In genomic region chr6:86574495-86574894, GRCm38 (mm10) we compare ENCODE assay signal across 22 mouse cellular contexts. TPM values are rescaled to one million over a fixed set of nuclear protein-coding genes. Genes with fewer than 3 reads are reported as not detected.
DNase-seq lines count a peak whose midpoint lies in the region; TF ChIP-seq lines count a peak whose summit lies in the region.
"Had no signal": no experiment of that assay in that cellular context is flagged by ENCODE, and none has a peak within 500 bp of the region (broad histone marks: within the 10 kb centered on the region; RNA-seq: fewer than 3 reads in every experiment).

No protein-coding gene starts in this region.

- H3K27ac ChIP-seq in gastrocnemius, adult 2 months: peak overlapping the region; percentile 61
- H3K27ac ChIP-seq: embryonic facial prominence, embryonic 13.5 days; embryonic facial prominence, embryonic 15.5 days; forebrain, embryonic 10.5 days; forebrain, embryonic 12.5 days had no signal

- intact Hi-C loops in gastrocnemius, adult 2 months (cut with DNase I): no loop called here

- DNase-seq in gastrocnemius, adult 2 months: peak; percentile 79
- DNase-seq in gastrocnemius, postnatal 4 days (ENCODE audit: low spot score in 2 of 2): no peak
- DNase-seq in gastrocnemius, postnatal 25 days: peak; percentile 45
- DNase-seq in gastrocnemius, postnatal 10 days: no peak
- peak; percentile 73 for DNase-seq in skeletal muscle tissue, adult 2 months (ENCODE audit: low read depth, low spot score)
- no peak for DNase-seq in adrenal gland, postnatal 4 days (ENCODE audit: low spot score in 2 of 2)
- DNase-seq: adrenal gland, adult 2 months; adrenal gland, postnatal 10 days; adrenal gland, postnatal 25 days; cerebellum, adult 11 months; cerebellum, adult 18-20 months; cerebellum, adult 8-10 months; cerebellum, adult 9-11 months; cerebellum, postnatal 14 days; cerebellum, postnatal 36 days; embryo, embryonic 11 days had no signal

- no peak overlapping the region for H3K4me3 ChIP-seq in gastrocnemius, adult 2 months
- H3K4me3 ChIP-seq: embryonic facial prominence, embryonic 13.5 days; embryonic facial prominence, embryonic 15.5 days; erythroblast, embryonic 14.5 days; forebrain, embryonic 10.5 days; forebrain, embryonic 12.5 days had no signal

- no peak for TF ChIP-seq CTCF in gastrocnemius, adult 2 months (IDR thresholded peaks at IDR 0.05)

RNA-seq across cellular contexts. Expression of gene Pcbp1, which starts 48.4 kb away (rescaled TPM):
- 100 to 1,000 TPM; 121 to 128 TPM for total RNA-seq in gastrocnemius, adult 2 months (2021)
- total RNA-seq in gastrocnemius, postnatal 4 days (2021): 100 to 1,000 TPM; 235 to 247 TPM
- total RNA-seq in gastrocnemius, postnatal 25 days (2021): 100 to 1,000 TPM in 1 of 2 experiments, 10 to 100 TPM in 1; 99.7 to 116 TPM
- total RNA-seq in gastrocnemius, postnatal 10 days (2021): 100 to 1,000 TPM; 167 to 185 TPM
- total RNA-seq in adrenal gland, postnatal 4 days (2021): 100 to 1,000 TPM; 273 to 288 TPM

RNA-seq across cellular contexts. Expression of gene Asprv1, which starts 53.5 kb away (rescaled TPM):
- total RNA-seq in gastrocnemius, adult 2 months (2021): not detected
- under 1 TPM; 0.42 to 0.67 TPM for total RNA-seq in gastrocnemius, postnatal 4 days (2021)
- not detected for total RNA-seq in gastrocnemius, postnatal 25 days (2021)
- total RNA-seq in gastrocnemius, postnatal 10 days (2021): under 1 TPM in 1 of 2 experiments, not detected in 1; 0.27 TPM
- total RNA-seq in adrenal gland, postnatal 4 days (2021): 1 to 10 TPM in 1 of 2 experiments, under 1 TPM in 1; 0.99 to 1.1 TPM
- total RNA-seq: adrenal gland, adult 2 months; adrenal gland, postnatal 25 days; MEL had no signal

Comparison
In these comparisons a context has a peak if more than half of its experiments do, and no peak if none do; other contexts are left out.
1. DNase-seq: peak in gastrocnemius, adult 2 months (single experiment), gastrocnemius, postnatal 25 days (single experiment) and skeletal muscle tissue, adult 2 months (single experiment); none in gastrocnemius, postnatal 4 days (0 of 2), gastrocnemius, postnatal 10 days (single experiment) and adrenal gland, postnatal 4 days (0 of 2).